Mouse (Mus musculus): Measurements from ENCODE around the gene Plet1. TPM values are rescaled to one million over a fixed set of nuclear protein-coding genes. Genes with fewer than 3 reads are reported as not detected.
A peak's percentile ranks its signal among the peaks of the same experiment; 100 is the strongest.

The Plet1 gene
- polyA plus RNA-seq, 1 experiment from 2014 or later, result not detected

DNA sequence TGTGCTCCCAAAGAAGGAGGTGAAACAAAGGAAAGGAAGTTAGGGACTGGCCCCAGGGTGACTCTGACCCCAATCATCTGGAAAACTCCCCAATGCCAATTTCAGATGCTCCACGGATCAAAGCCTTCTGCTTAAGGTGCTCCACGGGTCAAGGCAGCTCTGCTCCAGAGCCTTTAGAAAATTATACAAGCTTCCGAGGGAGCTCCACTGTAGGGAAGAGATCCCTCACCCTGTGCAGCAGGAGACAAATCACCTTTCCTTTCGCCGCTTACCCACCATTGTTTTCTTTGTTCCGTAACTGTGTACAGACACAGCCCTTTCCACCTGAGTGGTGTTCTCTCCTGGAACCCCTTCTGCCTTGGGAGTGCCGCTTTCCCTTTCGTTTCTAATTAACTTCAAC lies 18.6 kb upstream of the Plet1 start:
- no peak overlapping the region for H3K9ac ChIP-seq
- no peak overlapping the region for H3K4me3 ChIP-seq
- H3K4me2 ChIP-seq, result no peak overlapping the region
- no peaks in the 10 kb centered on the region for H3K9me3 ChIP-seq (replicated peaks)
- H3K36me3 ChIP-seq (ENCODE audit: poor library complexity, severe bottlenecking), result no peaks in the 10 kb centered on the region
- H3K27ac ChIP-seq, result no peak overlapping the region
- H3K4me1 ChIP-seq, result no peaks in the 10 kb centered on the region
- 54% methylated on average over 8 of the region's 8 CpGs for WGBS
- no peaks in the 10 kb centered on the region for H3K27me3 ChIP-seq
- ATAC-seq, result no peak

DNA sequence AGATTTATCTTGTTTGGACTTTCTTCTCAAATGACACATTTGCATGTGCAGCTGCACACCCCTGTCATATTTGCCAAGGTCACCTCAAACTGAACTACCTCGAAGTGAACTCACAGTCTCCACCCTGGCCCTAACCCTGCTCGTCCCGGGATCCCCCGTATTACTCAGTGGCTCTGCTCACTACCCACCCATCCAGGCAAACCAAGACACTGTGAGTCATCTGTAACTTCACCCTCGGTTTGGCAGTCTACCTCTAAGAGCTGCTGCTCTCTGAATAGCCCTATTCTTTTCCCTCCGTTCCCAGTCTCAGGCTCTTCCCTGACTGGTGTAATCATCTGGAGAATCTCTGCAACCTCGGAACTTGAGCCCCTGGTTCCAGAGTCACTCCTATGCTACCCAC lies 17.7 kb upstream of the Plet1 start:
- ATAC-seq, result no peak
- Histone ChIP-seq H3K27ac (no peak overlapping the region), H3K27me3 (no peaks in the 10 kb centered on the region), H3K4me1 (no peaks in the 10 kb centered on the region), H3K4me3 (no peak overlapping the region), H3K9ac (no peak overlapping the region), H3K9me3 (replicated peaks) (no peaks in the 10 kb centered on the region), H3K36me3 (ENCODE audit: poor library complexity, severe bottlenecking) (no peaks in the 10 kb centered on the region), H3K4me2 (no peak overlapping the region)
- WGBS, result 74% methylated on average over 7 of the region's 7 CpGs

DNA sequence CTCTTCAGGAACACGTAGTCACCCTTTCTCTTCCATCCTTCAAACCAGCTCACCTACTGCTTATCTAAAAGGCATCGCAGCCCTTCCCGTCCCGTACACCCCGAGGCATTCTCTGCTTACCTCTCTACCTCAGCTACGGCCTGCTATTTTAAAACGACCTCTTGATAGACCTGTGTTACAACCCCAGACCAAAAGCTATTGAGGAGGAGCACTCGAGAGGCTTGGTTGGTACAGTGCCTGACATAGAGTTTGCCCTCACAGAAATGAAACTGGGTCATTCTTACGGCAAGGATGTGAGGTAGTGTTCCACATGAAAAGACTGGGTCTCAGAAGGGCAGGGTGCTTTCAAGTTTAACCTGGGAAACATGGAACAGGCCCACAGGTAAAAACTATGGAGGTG lies 17.1 kb upstream of the Plet1 start:
- no peak for ATAC-seq
- Histone ChIP-seq H3K27ac (no peak overlapping the region), H3K36me3 (ENCODE audit: poor library complexity, severe bottlenecking) (no peaks in the 10 kb centered on the region), H3K9ac (no peak overlapping the region), H3K27me3 (no peaks in the 10 kb centered on the region), H3K4me2 (no peak overlapping the region), H3K9me3 (replicated peaks) (no peaks in the 10 kb centered on the region), H3K4me3 (no peak overlapping the region), H3K4me1 (no peaks in the 10 kb centered on the region)
- WGBS, result 95% methylated on average over 9 of the region's 9 CpGs

DNA sequence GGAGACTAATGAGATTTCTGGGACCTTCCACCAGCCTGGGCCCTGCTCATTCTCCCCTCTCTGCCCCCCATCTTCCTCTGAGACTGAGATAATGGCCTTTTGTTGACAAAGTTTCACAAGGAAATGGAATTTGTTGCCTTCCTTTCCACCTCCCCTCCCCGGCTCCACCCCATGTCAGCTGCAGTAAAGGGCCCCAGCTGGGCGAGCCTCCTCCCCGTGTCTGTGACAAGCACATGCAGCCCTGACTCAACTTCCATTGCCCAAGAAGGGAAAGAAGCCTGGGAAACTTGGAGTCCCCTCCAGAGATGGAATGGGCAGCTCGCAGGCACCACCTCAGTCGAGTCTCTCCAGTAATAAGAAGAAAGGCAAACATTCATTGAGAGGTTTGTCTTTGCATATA lies 15.5 kb upstream of the Plet1 start:
- no peaks in the 10 kb centered on the region for H3K36me3 ChIP-seq (ENCODE audit: poor library complexity, severe bottlenecking)
- H3K27me3 ChIP-seq, result no peaks in the 10 kb centered on the region
- H3K4me2 ChIP-seq, result no peak overlapping the region
- H3K4me1 ChIP-seq, result no peaks in the 10 kb centered on the region
- H3K27ac ChIP-seq, result no peak overlapping the region
- WGBS, result 12% methylated on average over 5 of the region's 5 CpGs
- H3K9ac ChIP-seq, result no peak overlapping the region
- no peak overlapping the region for H3K4me3 ChIP-seq
- no peaks in the 10 kb centered on the region for H3K9me3 ChIP-seq (replicated peaks)
- ATAC-seq, result no peak

DNA sequence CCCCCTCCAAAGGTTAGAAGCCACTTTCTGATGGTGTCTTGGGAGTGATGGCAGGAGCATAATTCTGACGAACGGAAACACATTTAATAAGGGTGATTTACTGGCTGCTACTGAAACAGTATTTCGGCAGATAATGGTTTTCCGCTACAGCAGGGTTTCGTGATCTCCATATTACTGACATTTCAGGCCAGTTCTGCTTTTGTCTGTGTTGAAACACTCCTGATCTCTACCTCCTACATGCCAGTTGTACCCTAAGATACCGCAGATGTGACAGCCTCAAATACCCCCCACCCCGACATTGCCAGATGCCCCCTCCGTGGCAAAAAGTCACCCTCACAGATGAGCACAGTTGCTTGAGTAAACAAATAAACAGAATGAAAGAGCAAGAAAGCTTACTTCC lies 14.8 kb upstream of the Plet1 start:
- ATAC-seq, result no peak
- WGBS, result 43% methylated on average over 8 of the region's 8 CpGs

DNA sequence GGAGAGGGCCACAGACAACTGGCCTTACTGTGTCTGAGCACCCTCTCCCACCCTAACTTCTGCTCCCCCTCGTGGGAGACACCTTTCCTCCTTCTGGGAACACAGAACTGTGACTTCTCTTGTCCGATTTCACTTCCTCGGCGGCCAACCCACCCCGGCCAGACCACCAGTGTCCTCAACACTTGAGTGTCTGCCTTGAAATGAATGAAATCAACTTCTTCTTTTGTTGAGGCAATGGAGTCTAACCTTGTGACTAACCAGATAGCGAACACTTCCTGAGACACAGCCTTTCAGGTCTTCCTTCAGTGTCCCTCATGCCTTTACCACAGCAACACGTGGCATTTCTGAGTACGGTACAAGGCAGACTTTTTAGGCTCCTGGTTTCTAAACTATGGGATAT lies 11.6 kb upstream of the Plet1 start:
- Histone ChIP-seq H3K4me3 (no peak overlapping the region), H3K27me3 (no peaks in the 10 kb centered on the region), H3K4me1 (peaks cover 7% of the 10 kb centered on the region), H3K36me3 (ENCODE audit: poor library complexity, severe bottlenecking) (no peaks in the 10 kb centered on the region), H3K9me3 (replicated peaks) (no peaks in the 10 kb centered on the region), H3K27ac (no peak overlapping the region), H3K4me2 (no peak overlapping the region), H3K9ac (no peak overlapping the region)
- ATAC-seq, result no peak
- 91% methylated on average over 8 of the region's 8 CpGs for WGBS

More for the DNA sequence above, 14.8 kb upstream of the Plet1 start:
- H3K27me3 ChIP-seq, result no peaks in the 10 kb centered on the region
- H3K4me1 ChIP-seq, result no peaks in the 10 kb centered on the region
- H3K4me2 ChIP-seq, result no peak overlapping the region
- no peaks in the 10 kb centered on the region for H3K36me3 ChIP-seq (ENCODE audit: poor library complexity, severe bottlenecking)
- H3K27ac ChIP-seq, result no peak overlapping the region
- no peaks in the 10 kb centered on the region for H3K9me3 ChIP-seq (replicated peaks)
- H3K4me3 ChIP-seq, result no peak overlapping the region
- no peak overlapping the region for H3K9ac ChIP-seq

DNA sequence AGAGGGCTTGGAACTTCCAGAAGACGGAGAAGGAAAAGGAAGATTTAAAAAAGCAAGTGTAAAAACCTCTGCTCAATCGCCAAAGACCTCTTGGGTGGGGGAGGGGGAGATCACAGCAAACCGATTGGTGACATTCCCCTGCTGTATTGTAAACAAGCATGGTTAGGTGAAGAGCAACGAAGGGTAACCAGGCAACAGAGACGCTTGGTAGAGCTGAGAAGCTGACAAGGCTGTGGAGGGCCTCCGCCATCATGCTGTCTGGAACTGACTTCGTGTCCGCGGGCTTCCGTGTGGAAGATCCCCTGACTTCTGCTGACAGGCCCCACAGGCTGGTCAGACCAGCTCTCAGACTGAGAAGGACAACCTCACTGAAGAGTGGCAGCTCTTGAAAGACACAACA lies 8.8 kb upstream of the Plet1 start:
- H3K4me1 ChIP-seq, result peaks cover 7% of the 10 kb centered on the region
- H3K4me2 ChIP-seq, result peak overlapping the region; percentile 39
- no peak overlapping the region for H3K27ac ChIP-seq
- WGBS, result 9% methylated on average over 10 of the region's 10 CpGs
- no peaks in the 10 kb centered on the region for H3K9me3 ChIP-seq (replicated peaks)
- H3K27me3 ChIP-seq, result no peaks in the 10 kb centered on the region
- no peak overlapping the region for H3K9ac ChIP-seq
- H3K36me3 ChIP-seq (ENCODE audit: poor library complexity, severe bottlenecking), result no peaks in the 10 kb centered on the region
- no peak overlapping the region for H3K4me3 ChIP-seq
- no peak for ATAC-seq

DNA sequence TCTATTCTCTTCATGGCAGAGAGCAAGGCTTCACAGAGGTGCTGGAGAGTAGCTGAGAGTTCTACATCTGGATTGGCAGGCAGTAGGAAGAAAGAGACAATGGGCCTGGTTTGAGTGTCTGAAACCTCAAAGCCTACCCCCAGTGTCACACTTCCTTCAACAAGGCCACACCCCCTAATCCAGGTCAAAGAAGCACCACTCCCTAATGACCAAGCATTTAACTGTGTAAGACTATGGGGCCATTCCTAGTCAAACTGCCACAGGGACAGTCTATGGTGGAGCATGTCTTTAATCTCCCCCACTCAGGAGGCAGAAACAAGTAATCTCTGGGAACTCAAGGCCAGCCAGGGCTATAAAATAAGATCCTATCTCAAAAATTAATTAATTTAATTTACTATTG lies 3.5 kb upstream of the Plet1 start:
- Histone ChIP-seq H3K9me3 (replicated peaks) (no peaks in the 10 kb centered on the region), H3K4me1 (peaks cover 2% of the 10 kb centered on the region; the same call in 1 of the 2 replicates), H3K27ac (no peak overlapping the region), H3K4me3 (no peak overlapping the region), H3K4me2 (no peak overlapping the region), H3K9ac (no peak overlapping the region), H3K36me3 (ENCODE audit: poor library complexity, severe bottlenecking) (no peaks in the 10 kb centered on the region), H3K27me3 (no peaks in the 10 kb centered on the region)
- ATAC-seq, result no peak

DNA sequence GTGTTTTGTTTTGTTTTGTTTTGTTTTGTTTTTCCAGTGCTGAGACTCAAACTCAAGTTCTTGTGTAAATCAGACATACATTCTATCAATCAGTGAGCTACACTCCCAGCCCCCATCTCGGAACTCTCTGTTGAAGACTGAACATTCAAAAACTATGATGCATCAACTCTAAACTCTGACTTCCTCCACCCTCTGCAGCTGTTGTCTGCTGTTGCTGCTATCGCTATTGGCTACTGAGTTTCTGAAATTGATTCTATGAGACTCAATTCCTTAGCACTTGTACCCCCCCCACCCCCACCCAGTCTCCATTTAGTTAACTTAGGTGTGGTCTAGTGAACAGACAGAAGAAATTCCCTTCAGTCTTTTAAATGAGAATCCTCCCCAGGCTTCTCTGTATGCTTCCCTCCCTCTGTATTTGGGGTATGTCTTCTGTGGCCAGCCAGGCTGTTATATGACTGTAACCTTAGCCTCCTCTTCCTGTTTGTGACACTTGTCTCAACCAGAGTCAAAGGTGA lies 2.7 kb upstream of the Plet1 start:
- 82% methylated on average over 2 of the region's 2 CpGs for WGBS
- Histone ChIP-seq H3K9me3 (replicated peaks) (no peaks in the 10 kb centered on the region), H3K9ac (no peak overlapping the region), H3K4me1 (peaks cover 5% of the 10 kb centered on the region; the same call in 1 of the 2 replicates), H3K4me2 (no peak overlapping the region), H3K4me3 (no peak overlapping the region), H3K27me3 (no peaks in the 10 kb centered on the region), H3K27ac (no peak overlapping the region), H3K36me3 (ENCODE audit: poor library complexity, severe bottlenecking) (no peaks in the 10 kb centered on the region)
- ATAC-seq, result no peak

DNA sequence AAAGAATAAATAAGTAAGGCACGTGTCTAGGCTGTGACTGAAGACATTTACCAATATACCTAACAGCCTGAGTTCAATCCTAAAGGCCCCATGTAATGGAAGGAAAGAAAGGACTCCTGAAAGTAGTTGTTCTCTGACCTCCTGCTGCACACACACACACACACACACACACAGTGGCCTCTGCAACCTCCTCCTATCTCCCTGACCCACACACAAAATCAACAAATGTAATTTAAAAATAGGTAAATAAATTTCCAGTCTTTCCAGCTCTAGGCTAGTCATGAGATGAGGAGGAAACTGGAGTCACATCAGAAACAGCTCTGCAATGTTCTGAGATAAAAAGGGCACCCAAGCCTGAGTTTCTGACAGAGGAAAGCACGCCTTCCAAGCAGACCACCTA lies 548 bp upstream of the Plet1 start:
- Histone ChIP-seq H3K27me3 (no peaks in the 10 kb centered on the region), H3K9me3 (replicated peaks) (no peaks in the 10 kb centered on the region), H3K4me1 (peaks cover 5% of the 10 kb centered on the region; the same call in 1 of the 2 replicates), H3K4me3 (no peak overlapping the region), H3K4me2 (no peak overlapping the region), H3K27ac (no peak overlapping the region), H3K36me3 (ENCODE audit: poor library complexity, severe bottlenecking) (no peaks in the 10 kb centered on the region), H3K9ac (no peak overlapping the region)
- 75% methylated on average over 2 of the region's 2 CpGs for WGBS
- ATAC-seq, result no peak

DNA sequence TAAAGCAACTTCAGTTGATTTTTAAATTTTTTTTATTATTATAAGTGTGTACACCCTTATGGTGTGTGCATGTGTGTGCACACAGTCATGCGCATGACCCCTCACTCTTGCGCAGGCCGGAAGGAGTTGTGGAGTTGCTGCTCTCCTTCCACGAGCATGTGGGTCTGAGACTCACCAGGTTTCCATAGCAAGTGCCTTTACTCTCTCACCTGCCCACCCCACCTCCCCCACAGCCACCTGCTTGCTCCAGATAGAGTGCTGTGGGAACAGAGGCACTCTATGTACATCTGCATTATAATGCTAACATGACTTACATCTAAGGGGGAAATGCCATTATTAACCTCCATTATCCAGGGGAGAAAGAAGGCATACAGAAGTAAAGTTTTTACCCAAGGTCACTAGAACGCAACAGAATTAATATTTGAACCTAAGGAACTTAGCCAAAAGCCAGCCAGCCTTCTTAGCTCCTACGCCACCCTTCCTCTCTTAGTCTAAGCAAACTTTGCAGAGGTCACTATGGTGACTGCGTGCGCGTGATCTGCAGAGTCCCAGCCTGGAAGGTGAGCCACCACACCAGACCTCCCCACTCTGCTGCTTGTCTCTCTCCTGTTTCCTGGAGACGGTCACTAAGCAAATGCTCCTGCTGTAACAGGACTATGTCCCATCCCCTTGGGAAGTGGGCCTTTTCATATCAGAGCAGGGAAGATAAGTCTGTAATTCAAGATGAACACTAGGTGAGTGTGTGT lies 1.3 kb downstream of the Plet1 start:
- Histone ChIP-seq H3K9me3 (replicated peaks) (no peaks in the 10 kb centered on the region), H3K4me2 (0 out of 2 replicates have a peak overlapping the region, but pooled peaks have one; percentile 13), H3K4me1 (peaks cover 5% of the 10 kb centered on the region), H3K36me3 (ENCODE audit: poor library complexity, severe bottlenecking) (no peaks in the 10 kb centered on the region), H3K4me3 (no peak overlapping the region), H3K9ac (no peak overlapping the region), H3K27me3 (no peaks in the 10 kb centered on the region), H3K27ac (no peak overlapping the region)
- 72% methylated on average over 10 of the region's 10 CpGs for WGBS
- ATAC-seq, result no peak

DNA sequence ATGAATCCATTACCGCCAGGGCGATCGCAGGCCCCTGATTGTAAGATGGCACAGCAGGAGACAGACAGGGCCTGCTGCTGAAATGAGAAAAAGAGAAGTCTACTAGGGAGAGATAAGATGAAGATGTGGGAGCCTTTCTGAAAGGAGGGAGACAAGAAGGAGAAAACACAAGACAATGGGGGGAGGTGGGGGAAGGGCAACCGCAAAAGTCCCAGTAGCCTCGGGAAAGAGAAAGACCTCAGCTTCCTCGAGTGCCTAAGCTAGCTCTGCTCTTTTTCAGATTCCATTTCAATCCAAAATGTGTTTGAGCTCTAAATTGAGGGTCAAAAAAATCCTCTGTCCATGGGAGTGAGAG lies 1.8 kb downstream of the Plet1 start:
- Histone ChIP-seq H3K4me1 (peaks cover 5% of the 10 kb centered on the region), H3K9me3 (replicated peaks) (no peaks in the 10 kb centered on the region), H3K36me3 (ENCODE audit: poor library complexity, severe bottlenecking) (no peaks in the 10 kb centered on the region), H3K27ac (no peak overlapping the region), H3K27me3 (no peaks in the 10 kb centered on the region), H3K9ac (no peak overlapping the region), H3K4me2 (0 out of 2 replicates have a peak overlapping the region, but pooled peaks have one; percentile 13), H3K4me3 (no peak overlapping the region)
- ATAC-seq, result no peak
- 14% methylated on average over 6 of the region's 6 CpGs for WGBS

DNA sequence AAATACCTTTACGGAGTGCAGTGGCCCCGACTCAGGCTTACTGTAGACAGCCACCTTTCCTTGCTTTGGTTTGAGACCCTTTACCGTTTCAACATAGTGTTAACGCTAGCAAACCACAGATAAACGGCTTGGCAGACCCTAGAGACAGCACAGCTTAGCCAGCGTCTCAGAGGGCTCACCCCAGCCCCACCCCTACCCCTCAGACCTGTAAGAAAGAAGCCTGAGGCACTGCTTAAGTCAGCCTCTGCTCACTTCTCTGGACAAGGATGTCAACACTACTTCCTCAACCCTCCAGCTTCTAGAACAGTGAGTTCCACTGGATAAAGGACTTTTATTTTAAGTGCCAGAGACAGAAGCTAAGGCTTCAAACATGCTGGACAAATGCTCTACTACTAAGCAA lies 2.2 kb downstream of the Plet1 start:
- 16% methylated on average over 6 of the region's 6 CpGs for WGBS
- no peak overlapping the region for H3K27ac ChIP-seq
- no peaks in the 10 kb centered on the region for H3K9me3 ChIP-seq (replicated peaks)
- no peak overlapping the region for H3K4me2 ChIP-seq
- no peak for ATAC-seq
- H3K4me1 ChIP-seq, result peaks cover 5% of the 10 kb centered on the region
- H3K27me3 ChIP-seq, result no peaks in the 10 kb centered on the region
- H3K36me3 ChIP-seq (ENCODE audit: poor library complexity, severe bottlenecking), result no peaks in the 10 kb centered on the region
- H3K4me3 ChIP-seq, result no peak overlapping the region
- no peak overlapping the region for H3K9ac ChIP-seq
